Mouse (Mus musculus): ENCODE results near the gene Susd2.

The Susd2 gene

GRCm38 (mm10) chr10:75654053-75654452 is 10.2 kb upstream of the Susd2 start:
- DNase-seq (ENCODE audit: low read depth, low spot score) = no peak

- DNase-seq (ENCODE audit: low read depth, low spot score) = no peak
Observed at GRCm38 (mm10) chr10:75651381-75652068, 7.7 kb upstream of the Susd2 start.

GRCm38 (mm10) chr10:75650306-75650902 is 6.6 kb upstream of the Susd2 start:
- no peak for DNase-seq (ENCODE audit: low read depth, low spot score)

GRCm38 (mm10) chr10:75649406-75649995 is 5.7 kb upstream of the Susd2 start:
- DNase-seq (ENCODE audit: low read depth, low spot score) = no peak

- DNase-seq (ENCODE audit: low read depth, low spot score) = no peak
Observed at GRCm38 (mm10) chr10:75649001-75649400, 5.2 kb upstream of the Susd2 start.

- no peak for DNase-seq (ENCODE audit: low read depth, low spot score)
Observed at GRCm38 (mm10) chr10:75648091-75648490, 4.3 kb upstream of the Susd2 start.

GRCm38 (mm10) chr10:75647362-75647761 is 3.6 kb upstream of the Susd2 start:
- DNase-seq (ENCODE audit: low read depth, low spot score) = no peak

GRCm38 (mm10) chr10:75646406-75646805 is 2.6 kb upstream of the Susd2 start:
- no peak for DNase-seq (ENCODE audit: low read depth, low spot score)

GRCm38 (mm10) chr10:75645616-75646015 is 1.8 kb upstream of the Susd2 start:
- DNase-seq (ENCODE audit: low read depth, low spot score) = no peak

- peak; percentile 47 for DNase-seq (ENCODE audit: low read depth, low spot score)
Observed at GRCm38 (mm10) chr10:75642891-75643290, 917 bp downstream of the Susd2 start.

GRCm38 (mm10) chr10:75642436-75642835 is 1.4 kb downstream of the Susd2 start:
- no peak for DNase-seq (ENCODE audit: low read depth, low spot score)

- no peak for DNase-seq (ENCODE audit: low read depth, low spot score)
Observed at GRCm38 (mm10) chr10:75641721-75642222, 2.0 kb downstream of the Susd2 start.

GRCm38 (mm10) chr10:75637711-75638110 is 6.1 kb downstream of the Susd2 start:
- no peak for DNase-seq (ENCODE audit: low read depth, low spot score)

GRCm38 (mm10) chr10:75636084-75636786 is 7.6 kb downstream of the Susd2 start:
- no peak for DNase-seq (ENCODE audit: low read depth, low spot score)

GRCm38 (mm10) chr10:75635693-75636055 is 8.1 kb downstream of the Susd2 start:
- peak; percentile 69 for DNase-seq (ENCODE audit: low read depth, low spot score)

GRCm38 (mm10) chr10:75635019-75635692 is 8.7 kb downstream of the Susd2 start:
- peak; percentile 24 for DNase-seq (ENCODE audit: low read depth, low spot score)

- DNase-seq (ENCODE audit: low read depth, low spot score) = no peak
Observed at GRCm38 (mm10) chr10:75634610-75635009, 9.2 kb downstream of the Susd2 start.

GRCm38 (mm10) chr10:75633576-75634139 is 10.2 kb downstream of the Susd2 start:
- no peak for DNase-seq (ENCODE audit: low read depth, low spot score)

GRCm38 (mm10) chr10:75633048-75633447 is 10.8 kb downstream of the Susd2 start:
- no peak for DNase-seq (ENCODE audit: low read depth, low spot score)

GRCm38 (mm10) chr10:75632633-75633032 is 11.2 kb downstream of the Susd2 start:
- no peak for DNase-seq (ENCODE audit: low read depth, low spot score)

GRCm38 (mm10) chr10:75627490-75627889 is 16.3 kb downstream of the Susd2 start:
- no peak for DNase-seq (ENCODE audit: low read depth, low spot score)

Data from CD4-positive helper T cell, adult 2 months (primary cell).